Mouse (Mus musculus): ENCODE measurements at regions not wholly inside any gene's neighbourhood (a gene's known extent, or its start where the extent isn't known, plus 50 kb on each side); places are given as distances from the start of the nearest gene placed in this dataset.

DNA sequence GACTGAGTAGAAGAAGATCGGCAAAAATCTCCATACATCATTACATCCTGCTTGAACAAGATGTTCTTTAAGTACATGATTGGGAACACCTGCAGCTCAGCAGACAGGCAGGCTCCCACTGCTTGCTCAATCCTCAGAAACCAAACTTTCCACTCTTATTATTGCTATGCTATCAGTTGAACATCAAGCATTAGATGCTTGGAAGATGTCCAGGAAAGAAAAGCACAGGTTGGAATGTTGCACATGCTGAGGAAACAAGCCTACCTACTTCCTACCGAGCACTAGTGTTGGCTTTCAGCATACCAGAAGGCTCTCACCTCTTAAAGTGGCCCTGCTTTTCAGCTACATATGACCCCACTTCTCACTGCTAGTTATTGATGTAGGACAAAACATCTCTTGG, 171.2 kb upstream of the Sptlc3 start:
- H3K27me3 ChIP-seq (ENCODE audit: control insufficient read depth, insufficient read depth, low read length, poor library complexity, severe bottlenecking): no peaks in the 10 kb centered on the region

DNA sequence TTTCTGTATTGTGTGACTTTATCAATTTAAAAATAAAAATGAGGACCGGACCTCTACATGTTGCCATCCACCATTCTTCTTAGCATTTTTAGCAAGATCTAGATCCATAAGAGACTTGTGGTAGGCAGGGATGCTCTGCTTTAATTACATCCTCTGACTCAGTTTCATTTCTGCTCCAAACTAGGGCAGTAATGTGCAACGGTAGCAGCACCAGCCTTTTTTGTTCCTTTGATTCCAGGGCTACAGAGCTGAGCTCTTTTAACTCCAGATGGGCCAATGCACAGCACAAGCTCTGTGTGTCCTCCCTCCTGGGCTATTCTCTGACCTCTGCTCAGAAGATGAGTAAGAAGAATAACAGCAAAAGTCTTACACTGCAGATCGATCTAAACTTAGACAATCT, 168.2 kb upstream of the Sptlc3 start:
- Histone ChIP-seq H3K36me3 (ENCODE audit: control insufficient read depth, insufficient read depth, low read length, poor library complexity, severe bottlenecking) (no peaks in the 10 kb centered on the region), H3K27me3 (ENCODE audit: control insufficient read depth, insufficient read depth, low read length, poor library complexity, severe bottlenecking) (no peaks in the 10 kb centered on the region)
- DNase-seq (ENCODE audit: low read depth, low spot score): no peak

More for the DNA sequence above, 171.2 kb upstream of the Sptlc3 start:
- no peaks in the 10 kb centered on the region for H3K36me3 ChIP-seq (ENCODE audit: control insufficient read depth, insufficient read depth, low read length, poor library complexity, severe bottlenecking)
- DNase-seq (ENCODE audit: low read depth, low spot score): no peak

DNA sequence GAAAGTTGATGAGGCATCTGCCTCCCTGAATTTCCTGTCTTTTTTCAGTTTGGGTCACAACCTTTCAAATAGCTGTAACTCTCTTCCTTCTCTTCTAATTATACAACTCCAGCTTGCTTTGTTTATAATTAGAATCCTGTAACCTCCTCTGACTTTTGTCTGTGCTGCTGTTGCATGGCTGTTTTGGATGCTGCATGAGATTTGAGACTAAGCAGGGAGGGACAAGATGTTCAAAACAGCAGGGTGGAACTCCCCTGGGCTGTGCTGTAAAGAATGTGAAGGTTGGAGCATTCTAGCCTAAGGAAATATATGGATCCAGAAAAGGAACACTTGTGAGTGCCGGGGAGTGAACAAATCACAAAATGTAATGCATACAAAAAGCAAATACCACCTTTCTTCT, 159.0 kb upstream of the Sptlc3 start:
- no peak for DNase-seq (ENCODE audit: low read depth, low spot score)
- no peaks in the 10 kb centered on the region for H3K36me3 ChIP-seq (ENCODE audit: control insufficient read depth, insufficient read depth, low read length, poor library complexity, severe bottlenecking)
- H3K27me3 ChIP-seq (ENCODE audit: control insufficient read depth, insufficient read depth, low read length, poor library complexity, severe bottlenecking): no peaks in the 10 kb centered on the region

DNA sequence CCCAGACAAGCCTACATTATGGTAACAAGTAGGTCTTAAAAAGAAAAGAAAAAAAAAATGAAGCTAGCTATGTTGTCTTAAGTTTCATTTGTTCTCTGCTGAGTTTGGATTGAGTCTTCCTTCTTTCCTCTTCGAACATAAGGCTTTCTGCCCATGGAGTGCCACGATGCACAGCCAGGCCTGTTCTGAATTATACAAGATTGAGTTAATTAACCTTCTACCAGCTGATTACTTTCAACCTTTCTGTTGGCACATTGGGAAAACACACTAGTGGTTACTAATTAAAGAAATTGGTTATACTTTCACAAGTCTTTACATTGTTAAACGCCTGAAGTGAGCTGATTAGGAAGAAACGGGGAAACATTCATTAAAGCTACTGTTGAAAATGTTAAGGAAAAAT, 155.5 kb upstream of the Sptlc3 start:
- no peak for DNase-seq (ENCODE audit: low read depth, low spot score)
- Histone ChIP-seq H3K27me3 (ENCODE audit: control insufficient read depth, insufficient read depth, low read length, poor library complexity, severe bottlenecking) (no peaks in the 10 kb centered on the region), H3K36me3 (ENCODE audit: control insufficient read depth, insufficient read depth, low read length, poor library complexity, severe bottlenecking) (no peaks in the 10 kb centered on the region)

DNA sequence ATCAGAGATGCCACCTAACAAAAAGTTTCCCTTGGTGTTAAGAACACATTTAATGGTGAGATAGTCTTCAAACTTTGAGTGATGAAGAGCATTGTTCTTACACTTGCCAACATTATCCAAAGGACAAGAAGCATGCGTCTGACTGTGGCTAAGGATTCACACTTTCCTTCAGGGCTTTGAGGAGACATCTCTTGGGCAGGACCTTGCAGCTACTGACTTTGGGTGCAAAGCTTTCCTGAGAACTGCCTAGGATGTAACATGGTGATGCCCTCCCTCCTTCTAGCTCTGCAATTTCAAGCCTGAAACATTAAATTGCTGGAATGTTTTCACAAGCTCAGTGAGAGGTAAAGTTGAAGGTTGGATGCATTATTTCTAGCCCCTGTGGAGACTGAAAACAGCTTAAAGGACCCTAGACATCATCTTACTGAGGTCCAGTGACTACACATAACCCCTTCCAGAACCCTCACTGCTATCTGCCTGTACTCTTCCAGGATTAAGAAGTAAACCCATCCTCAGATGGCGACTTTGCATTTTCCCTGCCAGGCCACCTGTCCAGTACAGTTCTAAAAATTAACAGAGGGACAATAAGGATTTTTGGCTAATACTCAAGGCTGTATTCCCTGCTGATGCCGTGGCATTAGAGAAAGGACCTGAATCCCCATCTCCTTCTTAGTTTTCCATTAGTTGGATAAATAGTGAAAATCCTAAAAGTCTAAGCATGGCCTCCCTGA, 137.3 kb upstream of the Sptlc3 start:
- no peaks in the 10 kb centered on the region for H3K36me3 ChIP-seq (ENCODE audit: control insufficient read depth, insufficient read depth, low read length, poor library complexity, severe bottlenecking)
- no peak for DNase-seq (ENCODE audit: low read depth, low spot score)
- no peaks in the 10 kb centered on the region for H3K27me3 ChIP-seq (ENCODE audit: control insufficient read depth, insufficient read depth, low read length, poor library complexity, severe bottlenecking)

DNA sequence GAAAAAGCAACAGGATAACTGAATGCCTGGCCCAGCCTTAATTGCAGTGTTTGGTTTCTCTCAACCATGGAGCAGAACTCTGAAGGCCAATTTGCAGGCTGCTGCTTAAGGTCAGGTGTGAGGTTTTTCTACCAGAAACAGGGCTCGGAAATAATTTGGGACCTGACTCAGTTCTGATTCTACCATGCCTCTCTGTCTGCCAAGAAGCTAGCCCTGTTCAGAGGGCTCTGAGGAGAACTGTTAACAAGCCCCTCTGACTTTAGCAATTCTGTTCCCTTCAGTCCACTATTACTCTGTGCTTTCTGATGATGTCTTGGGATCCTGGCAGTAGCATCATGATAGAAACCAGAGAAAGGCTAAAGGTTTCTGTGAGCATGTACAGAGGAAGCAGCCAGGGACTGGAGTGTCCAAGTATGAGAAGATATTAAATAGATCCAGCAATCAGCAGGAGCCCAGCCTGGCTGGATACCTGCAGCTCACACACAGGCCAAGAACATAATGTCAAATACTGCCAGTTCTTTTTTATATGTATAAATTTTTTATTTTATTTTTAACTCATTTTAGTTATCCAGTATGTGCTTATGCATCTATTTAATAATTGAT, 131.4 kb upstream of the Sptlc3 start:
- Histone ChIP-seq H3K36me3 (ENCODE audit: control insufficient read depth, insufficient read depth, low read length, poor library complexity, severe bottlenecking) (no peaks in the 10 kb centered on the region), H3K27me3 (ENCODE audit: control insufficient read depth, insufficient read depth, low read length, poor library complexity, severe bottlenecking) (no peaks in the 10 kb centered on the region)
- no peak for DNase-seq (ENCODE audit: low read depth, low spot score)

DNA sequence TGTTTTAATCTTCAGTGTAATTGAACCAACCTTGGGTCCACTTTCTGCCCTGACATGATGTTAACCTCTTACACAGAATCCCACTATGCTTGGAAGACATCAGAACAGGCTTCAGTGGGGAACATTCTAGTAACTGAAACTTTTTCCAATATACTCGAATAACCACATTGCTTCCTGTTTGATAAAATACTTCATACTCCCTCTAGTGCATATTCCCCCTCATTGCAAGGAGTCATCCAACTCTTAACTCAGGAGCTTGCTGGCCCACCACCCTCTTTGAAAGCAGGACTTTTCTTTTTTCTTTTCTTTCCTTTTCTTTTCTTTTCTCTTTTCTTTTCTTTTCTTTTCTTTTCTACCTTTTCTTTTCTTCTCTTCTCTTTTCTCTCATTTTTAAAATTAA, 123.6 kb upstream of the Sptlc3 start:
- no peak for DNase-seq (ENCODE audit: low read depth, low spot score)
- Histone ChIP-seq H3K27me3 (ENCODE audit: control insufficient read depth, insufficient read depth, low read length, poor library complexity, severe bottlenecking) (no peaks in the 10 kb centered on the region), H3K36me3 (ENCODE audit: control insufficient read depth, insufficient read depth, low read length, poor library complexity, severe bottlenecking) (no peaks in the 10 kb centered on the region)

DNA sequence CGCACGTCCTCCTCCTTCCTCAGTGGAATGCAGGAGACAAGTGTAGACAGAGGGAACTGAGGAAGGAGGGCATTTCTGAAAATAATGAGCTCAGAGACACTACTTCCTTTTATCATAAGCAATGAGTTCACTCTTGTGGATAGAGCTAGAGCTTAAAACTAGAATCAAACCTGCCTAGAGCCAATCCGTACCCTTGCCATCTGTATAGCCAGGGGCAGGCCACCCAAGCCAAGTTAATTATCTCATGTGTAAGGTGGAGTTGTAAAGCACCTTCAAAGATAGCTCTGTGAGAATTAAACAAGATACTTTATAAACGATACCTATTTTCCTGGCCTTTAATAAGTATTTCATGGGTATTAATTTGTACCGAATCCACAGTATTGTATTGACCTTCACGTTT, 113.4 kb upstream of the Sptlc3 start:
- no peak for DNase-seq (ENCODE audit: low read depth, low spot score)
- Histone ChIP-seq H3K36me3 (ENCODE audit: control insufficient read depth, insufficient read depth, low read length, poor library complexity, severe bottlenecking) (no peaks in the 10 kb centered on the region), H3K27me3 (ENCODE audit: control insufficient read depth, insufficient read depth, low read length, poor library complexity, severe bottlenecking) (no peaks in the 10 kb centered on the region)

DNA sequence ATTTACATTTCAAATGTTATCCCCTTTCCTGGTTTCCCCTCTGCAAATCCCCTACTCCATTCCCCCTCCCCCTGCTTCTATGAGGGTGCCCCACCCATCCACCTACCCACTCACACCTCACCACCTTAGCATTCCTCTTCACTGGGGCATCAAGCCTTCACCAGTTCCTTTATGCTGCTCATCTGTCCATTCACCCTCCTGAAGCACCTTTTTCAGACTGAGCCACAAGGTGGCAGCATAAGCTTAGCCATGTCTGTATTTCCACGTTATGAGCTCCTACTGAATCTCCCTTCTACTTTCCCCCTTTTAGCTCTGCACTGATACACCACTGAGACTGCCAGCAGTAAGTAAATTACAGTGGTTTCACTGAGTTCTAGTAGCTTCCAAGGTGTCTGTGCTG, 112.1 kb upstream of the Sptlc3 start:
- DNase-seq (ENCODE audit: low read depth, low spot score): peak; percentile 13
- Histone ChIP-seq H3K36me3 (ENCODE audit: control insufficient read depth, insufficient read depth, low read length, poor library complexity, severe bottlenecking) (no peaks in the 10 kb centered on the region), H3K27me3 (ENCODE audit: control insufficient read depth, insufficient read depth, low read length, poor library complexity, severe bottlenecking) (no peaks in the 10 kb centered on the region)

DNA sequence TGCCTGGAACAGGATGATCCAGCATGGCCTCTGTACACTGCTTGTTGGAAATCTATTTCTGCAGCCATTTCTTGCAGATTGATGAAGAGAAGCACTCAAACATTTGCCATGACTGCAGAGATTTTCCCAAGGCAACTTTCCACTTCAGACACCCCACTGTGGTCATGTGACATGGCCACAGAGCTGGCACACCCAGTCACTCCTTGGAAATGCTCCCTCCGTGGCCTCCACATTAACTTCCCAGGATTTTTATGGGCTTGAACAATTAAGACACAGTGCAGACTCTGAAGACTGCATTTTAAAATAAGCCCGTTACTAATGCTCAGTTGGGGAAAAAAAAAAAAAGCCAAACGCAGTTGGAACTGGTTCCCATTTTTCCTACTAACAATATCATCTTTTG, 80.2 kb upstream of the Sptlc3 start:
- DNase-seq (ENCODE audit: low read depth, low spot score): no peak
- Histone ChIP-seq H3K27me3 (ENCODE audit: control insufficient read depth, insufficient read depth, low read length, poor library complexity, severe bottlenecking) (no peaks in the 10 kb centered on the region), H3K36me3 (ENCODE audit: control insufficient read depth, insufficient read depth, low read length, poor library complexity, severe bottlenecking) (no peaks in the 10 kb centered on the region)

DNA sequence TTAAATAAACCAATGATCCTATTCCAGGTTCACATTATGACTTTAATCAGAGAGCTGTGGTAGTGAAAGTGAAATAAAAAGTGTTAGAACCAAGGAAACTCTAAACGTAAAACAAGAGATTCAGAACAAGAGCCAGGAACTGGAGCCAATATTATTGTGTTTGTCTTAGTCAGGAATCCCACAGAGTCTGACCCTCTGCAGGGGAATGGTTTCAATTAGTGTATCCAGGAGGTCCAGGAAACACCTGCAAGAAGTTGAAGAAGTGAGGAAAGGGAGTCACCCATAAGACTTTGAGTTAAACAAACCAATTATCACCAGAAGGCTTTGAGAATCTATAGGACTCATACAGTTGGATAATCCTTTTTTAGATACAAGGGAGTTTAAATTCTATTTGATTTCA, 76.2 kb upstream of the Sptlc3 start:
- no peaks in the 10 kb centered on the region for H3K27me3 ChIP-seq (ENCODE audit: control insufficient read depth, insufficient read depth, low read length, poor library complexity, severe bottlenecking)
- no peak for DNase-seq (ENCODE audit: low read depth, low spot score)
- H3K36me3 ChIP-seq (ENCODE audit: control insufficient read depth, insufficient read depth, low read length, poor library complexity, severe bottlenecking): no peaks in the 10 kb centered on the region

DNA sequence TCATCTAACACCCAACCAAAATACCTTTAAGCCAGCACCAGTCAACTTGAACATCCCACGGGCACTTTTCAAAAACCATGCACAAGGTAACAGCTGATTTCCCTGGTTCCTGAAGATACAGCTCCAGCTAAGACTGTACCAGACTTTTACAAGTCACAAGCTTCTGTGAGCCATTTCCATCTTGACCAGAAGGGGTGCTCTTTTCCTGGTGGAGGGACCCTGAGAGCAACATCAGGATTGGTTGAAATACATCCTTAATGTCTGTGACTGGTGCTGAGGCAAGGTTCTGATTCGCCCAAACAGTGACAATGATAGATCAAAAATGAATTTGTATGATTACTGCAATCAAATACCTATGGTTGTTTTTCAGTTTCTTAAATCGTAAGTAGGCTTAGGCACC, 71.0 kb upstream of the Sptlc3 start:
- Histone ChIP-seq H3K27me3 (ENCODE audit: control insufficient read depth, insufficient read depth, low read length, poor library complexity, severe bottlenecking) (no peaks in the 10 kb centered on the region), H3K36me3 (ENCODE audit: control insufficient read depth, insufficient read depth, low read length, poor library complexity, severe bottlenecking) (no peaks in the 10 kb centered on the region)
- no peak for DNase-seq (ENCODE audit: low read depth, low spot score)

DNA sequence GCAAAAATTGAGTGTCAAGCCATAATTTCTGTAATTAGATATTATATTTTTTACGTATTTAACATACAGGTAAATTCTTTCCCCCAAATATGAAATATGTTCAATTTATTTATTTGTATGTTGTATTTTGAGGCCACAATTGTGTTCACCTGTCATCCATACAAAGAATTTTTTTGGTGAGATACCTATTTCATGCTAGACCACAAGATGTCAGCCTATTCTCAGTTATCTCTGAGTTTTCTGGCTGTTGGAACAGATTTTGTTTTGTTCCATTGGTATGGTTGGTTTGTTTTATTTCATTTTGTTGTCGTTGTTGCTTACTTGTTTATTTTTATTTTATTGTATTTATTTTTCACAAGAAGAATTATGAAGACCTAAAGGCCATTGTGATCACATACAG, 70.3 kb upstream of the Sptlc3 start:
- DNase-seq (ENCODE audit: low read depth, low spot score): no peak
- Histone ChIP-seq H3K27me3 (ENCODE audit: control insufficient read depth, insufficient read depth, low read length, poor library complexity, severe bottlenecking) (no peaks in the 10 kb centered on the region), H3K36me3 (ENCODE audit: control insufficient read depth, insufficient read depth, low read length, poor library complexity, severe bottlenecking) (no peaks in the 10 kb centered on the region)

Measured in splenic B cell, adult 2 months (primary cell).